13 mouse cellular contexts compared by ENCODE assay signal in the genomic region with DNA sequence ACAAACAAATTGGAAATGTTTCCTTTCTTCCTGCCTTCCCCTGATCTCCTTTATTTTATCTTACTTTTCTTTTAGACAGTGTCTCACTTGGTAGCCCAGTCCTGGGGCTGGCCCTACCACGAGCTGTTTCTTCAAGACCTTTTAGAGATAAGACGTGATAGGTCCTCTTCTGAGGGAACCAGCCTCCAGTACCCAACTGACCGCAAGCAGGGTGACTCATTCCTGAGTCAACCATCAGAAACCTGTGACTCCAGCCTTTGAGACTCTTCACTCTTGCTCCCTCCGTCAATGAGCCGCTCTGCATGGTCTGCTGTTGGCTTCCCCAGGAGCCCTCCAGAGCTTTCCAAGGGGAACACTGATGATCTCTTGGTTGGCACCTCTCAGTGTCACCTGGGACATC. TPM values are rescaled to one million over a fixed set of nuclear protein-coding genes. Genes with fewer than 3 reads are reported as not detected.
DNase-seq lines count a peak whose midpoint lies in the region; ATAC-seq and TF ChIP-seq lines count a peak whose summit lies in the region.
"Had no signal": no experiment of that assay in that cellular context is flagged by ENCODE, and none has a peak within 500 bp of the region (broad histone marks: within the 10 kb centered on the region; RNA-seq: fewer than 3 reads in every experiment).

No protein-coding gene starts in this region.

- H3K36me3 ChIP-seq in G1E (replicated peaks) (no peaks in the 10 kb centered on the region), macrophage (ENCODE audit: inconsistent target) (no peaks in the 10 kb centered on the region)
- H3K36me3 ChIP-seq: embryonic facial prominence, embryonic 15.5 days; heart, embryonic 10.5 days; hindbrain, embryonic 10.5 days; liver, embryonic 12.5 days had no signal

- ATAC-seq in G1E (ENCODE audit: extremely low read depth, insufficient number of reproducible peaks, low FRiP score, poor library complexity, severe bottlenecking) = peak; percentile 72
- ATAC-seq: intestine, postnatal 0 days; liver, embryonic 12.5 days had no signal

- 18% methylated on average over 5 of the region's 5 CpGs for WGBS in macrophage (ENCODE audit: missing documents)

- H3K4me3 ChIP-seq in G1E (ENCODE audit: low read depth, low read length) = no peak overlapping the region
- H3K4me3 ChIP-seq in embryonic fibroblast, embryonic 13.5 days (ENCODE audit: insufficient read depth, low read length) = no peak overlapping the region
- no peak overlapping the region for H3K4me3 ChIP-seq in macrophage (ENCODE audit: inconsistent target)
- H3K4me3 ChIP-seq: embryonic facial prominence, embryonic 15.5 days; hindbrain, embryonic 10.5 days; liver, embryonic 12.5 days had no signal

- H3K79me2 ChIP-seq in macrophage (ENCODE audit: inconsistent target) = no peaks in the 10 kb centered on the region

- no peak for TF ChIP-seq POLR2A in embryonic fibroblast, embryonic 13.5 days (IDR thresholded peaks at IDR 0.05; ENCODE audit: low read depth, low read length)

- no peaks in the 10 kb centered on the region for H3K9me3 ChIP-seq in G1E (replicated peaks)
- H3K9me3 ChIP-seq: embryonic facial prominence, embryonic 15.5 days; heart, embryonic 10.5 days; hindbrain, embryonic 10.5 days; liver, embryonic 12.5 days had no signal

- H3K27me3 ChIP-seq in G1E (ENCODE audit: insufficient read depth, low read length) = peaks cover 3% of the 10 kb centered on the region; the same call in 1 of the 2 replicates
- H3K27me3 ChIP-seq: embryonic facial prominence, embryonic 15.5 days; liver, embryonic 12.5 days had no signal

- DNase-seq in 3T3-L1 (ENCODE audit: low read depth, low spot score) (peak; percentile 93), G1E (ENCODE audit: low spot score) (no peak)
- no peak for DNase-seq in left cerebral cortex, adult 18-20 months (ENCODE audit: low spot score in 2 of 2)
- DNase-seq in cerebellum, adult 9-10 months = no peak
- DNase-seq in left cerebral cortex, postnatal 4 days = no peak
- DNase-seq in cerebellum, adult 8-10 months = no peak

- intact Hi-C loops in left cerebral cortex, postnatal 4 days (cut with DNase I) = no loop called here

- TF ChIP-seq CTCF in G1E (IDR thresholded peaks at IDR 0.05; ENCODE audit: low read depth, low read length) = no peak
- TF ChIP-seq CTCF in embryonic fibroblast, embryonic 13.5 days (IDR thresholded peaks at IDR 0.05; ENCODE audit: borderline replicate concordance, insufficient read depth, low read length) = no peak

- H3K4me1 ChIP-seq in G1E (ENCODE audit: insufficient read depth, low read depth, low read length) = peaks cover 20% of the 10 kb centered on the region
- H3K4me1 ChIP-seq in embryonic fibroblast, embryonic 13.5 days (ENCODE audit: control insufficient read depth, insufficient read depth, low read length) = 0 out of 2 replicates have a peak, but pooled peaks cover 2% of the 10 kb centered on the region
- H3K4me1 ChIP-seq: embryonic facial prominence, embryonic 15.5 days; hindbrain, embryonic 10.5 days had no signal

- H3K27ac ChIP-seq in embryonic fibroblast, embryonic 13.5 days (ENCODE audit: insufficient read depth, low read length) = peak overlapping the region; percentile 86
- peak overlapping the region; percentile 38 for H3K27ac ChIP-seq in macrophage
- H3K27ac ChIP-seq: embryonic facial prominence, embryonic 15.5 days; heart, embryonic 10.5 days; hindbrain, embryonic 10.5 days; liver, embryonic 12.5 days had no signal

RNA-seq across cellular contexts. Expression of gene Alyref2, which starts 32.4 kb away (rescaled TPM):
- 5.7 and 6.2 TPM in 2 replicates for total RNA-seq in G1E (2014; fragmentation: Nextera tagmentation)
- 4.5 and 6.6 TPM in 2 replicates for total RNA-seq in G1E (2017)
- 10.5 and 10.7 TPM in 2 replicates for polyA plus RNA-seq in G1E (2012)
- polyA plus RNA-seq in embryonic fibroblast, embryonic 13.5 days (2011; ENCODE audit: insufficient read length, low read depth, missing spikeins) = 4.0 and 6.1 TPM in 2 replicates
- total RNA-seq in macrophage (2018; cell fraction: chromatin; rRNA removed) = 10 to 100 TPM in 9 of 26 experiments, 1 to 10 TPM in 17; 1.2 to 19.7 (median 5.0) TPM
- 10 to 100 TPM in 5 of 26 experiments, 1 to 10 TPM in 21; 2.7 to 11.6 (median 7.5) TPM for total RNA-seq in macrophage (2018; cell fraction: cytosol; rRNA removed)
- 10 to 100 TPM in 12 of 26 experiments, 1 to 10 TPM in 14; 3.5 to 31.9 (median 8.3) TPM for total RNA-seq in macrophage (2018; cell fraction: nucleus; rRNA removed)
- 6.9 to 8.0 TPM (median 7.2 TPM) in 3 replicates for polyA plus RNA-seq in macrophage (2018)
- 1 to 10 TPM; 5.7 to 5.8 TPM for total RNA-seq in left cerebral cortex, adult 18-20 months (2021)
- total RNA-seq in left cerebral cortex, postnatal 4 days (2021) = 10 to 100 TPM; 10.5 to 10.9 TPM

RNA-seq across cellular contexts. Expression of gene F11r, which starts 33.6 kb away (rescaled TPM):
- total RNA-seq in G1E (2014; fragmentation: Nextera tagmentation) (not detected in 2 replicates), G1E (2017) (0.11 and 1.2 TPM in 2 replicates)
- polyA plus RNA-seq in G1E (2012) (not detected in 2 replicates), macrophage (2018) (0.39 to 1.7 TPM (median 0.56 TPM) in 3 replicates)
- 7.4 and 9.4 TPM in 2 replicates for polyA plus RNA-seq in embryonic fibroblast, embryonic 13.5 days (2011; ENCODE audit: insufficient read length, low read depth, missing spikeins)
- 1 to 10 TPM in 9 of 26 experiments, under 1 TPM in 6, not detected in 11; 0.33 to 3.6 (median 1.2) TPM for total RNA-seq in macrophage (2018; cell fraction: chromatin; rRNA removed)
- 1 to 10 TPM in 8 of 26 experiments, under 1 TPM in 18; 0.31 to 1.9 (median 0.71) TPM for total RNA-seq in macrophage (2018; cell fraction: cytosol; rRNA removed)
- total RNA-seq in macrophage (2018; cell fraction: nucleus; rRNA removed) = 1 to 10 TPM in 16 of 26 experiments, under 1 TPM in 9, not detected in 1; 0.28 to 7.1 (median 1.4) TPM
- total RNA-seq in left cerebral cortex, adult 18-20 months (2021) = 1 to 10 TPM; 4.5 to 5.4 TPM
- total RNA-seq in left cerebral cortex, postnatal 4 days (2021) = 1 to 10 TPM; 4.9 to 6.2 TPM

RNA-seq across cellular contexts. Expression of gene Tstd1, which starts 52.2 kb away (rescaled TPM):
- total RNA-seq in G1E (2014; fragmentation: Nextera tagmentation) (1.7 TPM in 1 of 2 replicates, not detected in the other), G1E (2017) (2.9 and 3.7 TPM in 2 replicates)
- polyA plus RNA-seq in G1E (2012) (0.41 and 0.42 TPM in 2 replicates), macrophage (2018) (1.3 TPM in 1 of 3 replicates, not detected in the others)
- 1.9 TPM in 1 of 2 replicates, not detected in the other for polyA plus RNA-seq in embryonic fibroblast, embryonic 13.5 days (2011; ENCODE audit: insufficient read length, low read depth, missing spikeins)
- total RNA-seq in macrophage (2018; cell fraction: chromatin; rRNA removed) = 10 to 100 TPM in 4 of 26 experiments, 1 to 10 TPM in 18, not detected in 4; 1.3 to 12.9 (median 6.6) TPM
- 1 to 10 TPM in 3 of 26 experiments, under 1 TPM in 9, not detected in 14; 0.19 to 1.5 (median 0.51) TPM for total RNA-seq in macrophage (2018; cell fraction: cytosol; rRNA removed)
- 10 to 100 TPM in 2 of 26 experiments, 1 to 10 TPM in 20, not detected in 4; 1.3 to 13.5 (median 4.4) TPM for total RNA-seq in macrophage (2018; cell fraction: nucleus; rRNA removed)
- total RNA-seq in left cerebral cortex, adult 18-20 months (2021) = 1 to 10 TPM; 1.4 to 2.3 TPM
- 1 to 10 TPM; 2.9 to 5.8 TPM for total RNA-seq in left cerebral cortex, postnatal 4 days (2021)

RNA-seq across cellular contexts. Expression of gene Usf1, which starts 59.8 kb away (rescaled TPM):
- total RNA-seq in G1E (2014; fragmentation: Nextera tagmentation) (17.6 and 19.0 TPM in 2 replicates), G1E (2017) (41.9 and 56.8 TPM in 2 replicates)
- polyA plus RNA-seq in G1E (2012) (30.0 and 38.9 TPM in 2 replicates), macrophage (2018) (32.8 to 94.5 TPM (median 36.5 TPM) in 3 replicates)
- 28.3 and 37.3 TPM in 2 replicates for polyA plus RNA-seq in embryonic fibroblast, embryonic 13.5 days (2011; ENCODE audit: insufficient read length, low read depth, missing spikeins)
- total RNA-seq in macrophage (2018; cell fraction: chromatin; rRNA removed) = 100 to 1,000 TPM in 13 of 26 experiments, 10 to 100 TPM in 13; 15.3 to 166 (median 89.3) TPM
- total RNA-seq in macrophage (2018; cell fraction: cytosol; rRNA removed) = 100 to 1,000 TPM in 3 of 26 experiments, 10 to 100 TPM in 23; 23.4 to 110 (median 71.3) TPM
- total RNA-seq in macrophage (2018; cell fraction: nucleus; rRNA removed) = 100 to 1,000 TPM in 4 of 26 experiments, 10 to 100 TPM in 22; 19.4 to 125 (median 66.8) TPM
- total RNA-seq in left cerebral cortex, adult 18-20 months (2021) = 100 to 1,000 TPM in 1 of 2 experiments, 10 to 100 TPM in 1; 99.0 to 105 TPM
- 100 to 1,000 TPM; 130 to 141 TPM for total RNA-seq in left cerebral cortex, postnatal 4 days (2021)
